Mouse (Mus musculus) bone marrow, adult 2 months (tissue): ENCODE results near the gene Asrgl1. TPM values are rescaled to one million over a fixed set of nuclear protein-coding genes. Genes with fewer than 3 reads are reported as not detected.
"Not testable (repeated sequence)": the region's sequence is repeated elsewhere in the genome, so short reads cannot be mapped to it uniquely, and the experiment has no call there.

Experiments
- H3K27ac ChIP-seq: fragments of 200-500 bp; 2 replicates; pipeline ENCODE4 v1.5.1; 2012; ENCODE audit warnings: low read depth, mild to moderate bottlenecking, control low read depth, inconsistent platforms, low read length; ENCODE audit not compliant: control insufficient read depth, poor library complexity, insufficient read depth
- H3K4me1 ChIP-seq: fragments of 200-500 bp; 2 replicates; pipeline ENCODE4 v1.6.1; 2011; ENCODE audit warnings: low read length; ENCODE audit not compliant: control insufficient read depth, insufficient read depth
- H3K4me3 ChIP-seq: fragments of 200-500 bp; replicated peaks from 2 replicates; pipeline ENCODE3; 2011; ENCODE audit warnings: mild to moderate bottlenecking, low read depth, low read length, control low read depth; ENCODE audit not compliant: control insufficient read depth
- CTCF ChIP-seq: fragments of 200-500 bp; IDR thresholded peaks from 2 replicates; pipeline ENCODE4 v1.5.1; 2011; ENCODE audit warnings: low read length, control low read depth; ENCODE audit not compliant: control insufficient read depth, insufficient read depth
- POLR2A ChIP-seq: fragments of 200-500 bp; IDR thresholded peaks from 2 replicates; pipeline ENCODE4 v1.6.1; 2011; ENCODE audit warnings: low read depth, mild to moderate bottlenecking, control low read depth, low read length, borderline replicate concordance; ENCODE audit not compliant: control insufficient read depth
- WGBS: fragments of 180-500 bp; shearing (Covaris S2); methylation state at CpG from one replicate; pipeline ENCODE4 v1.1.7; 2018; 5-methylcytosine and 5-hydroxymethylcytosine counted together
- polyA plus RNA-seq: library from polyadenylated mRNA; stranded (reverse); fragments of >200 nt; gene quantifications from 2 replicates; pipeline ENCODE4 v1.2.4, GENCODE M21; 2011; ENCODE audit warnings: low replicate concordance; ENCODE audit not compliant: missing spikeins, insufficient read depth, insufficient read length

Asrgl1 gene
- 8.9 and 12.4 TPM in 2 replicates for polyA plus RNA-seq

GRCm38 (mm10) chr19:9135512-9136331 is at the start of gene Asrgl1:
Asrgl1 (minus strand) TSS chr19:9135636.
- Histone ChIP-seq H3K4me1 (peaks cover 1% of the 10 kb centered on the region; the same call in 1 of the 2 replicates), H3K27ac (peak within 1 kb of the TSS; percentile 10), H3K4me3 (peak within 1 kb of the TSS; percentile 97)
- TF ChIP-seq POLR2A: peak; percentile 93
- no peak for TF ChIP-seq CTCF
- WGBS: 9% methylated on average over 31 of the region's 31 CpGs

- WGBS: 67% methylated on average over 4 of the region's 4 CpGs
- Histone ChIP-seq H3K4me3 (no peak overlapping the region), H3K27ac (no peak overlapping the region), H3K4me1 (no peaks in the 10 kb centered on the region)
- TF ChIP-seq POLR2A (no peak), CTCF (no peak)
These were observed 10.8 kb upstream of the Asrgl1 start for GRCm38 (mm10) chr19:9146214-9146613.

GRCm38 (mm10) chr19:9143639-9144125 is 8.2 kb upstream of the Asrgl1 start:
- Histone ChIP-seq H3K4me3 (no peak overlapping the region), H3K4me1 (no peaks in the 10 kb centered on the region), H3K27ac (no peak overlapping the region)
- TF ChIP-seq CTCF (no peak), POLR2A (no peak)

GRCm38 (mm10) chr19:9143230-9143629 is 7.8 kb upstream of the Asrgl1 start:
- WGBS: 81% methylated on average over 2 of the region's 2 CpGs
- Histone ChIP-seq H3K4me3 (no peak overlapping the region), H3K4me1 (no peaks in the 10 kb centered on the region), H3K27ac (no peak overlapping the region)
- TF ChIP-seq POLR2A (no peak), CTCF (no peak)

GRCm38 (mm10) chr19:9140361-9140760 is 4.9 kb upstream of the Asrgl1 start:
- H3K4me1 ChIP-seq, H3K4me3 ChIP-seq, H3K27ac ChIP-seq: not testable (repeated sequence)
- 65% methylated on average over 1 of the region's 1 CpGs for WGBS

GRCm38 (mm10) chr19:9137159-9137558 is 1.7 kb upstream of the Asrgl1 start:
- WGBS: 94% methylated on average over 1 of the region's 1 CpGs
- no peak overlapping the region for H3K4me3 ChIP-seq
- no peak for TF ChIP-seq POLR2A
- TF ChIP-seq CTCF: no peak
- peaks cover 1% of the 10 kb centered on the region; the same call in 1 of the 2 replicates for H3K4me1 ChIP-seq
- H3K27ac ChIP-seq: no peak overlapping the region

- Histone ChIP-seq H3K4me1 (peaks cover 1% of the 10 kb centered on the region; the same call in 1 of the 2 replicates), H3K27ac (peak overlapping the region; percentile 10), H3K4me3 (peak overlapping the region; percentile 97)
- under 1% methylated on average over 37 of the region's 37 CpGs for WGBS
- TF ChIP-seq CTCF: no peak
- peak; percentile 18; the same call in 1 of the 2 replicates for TF ChIP-seq POLR2A
These were observed 507 bp downstream of the Asrgl1 start for GRCm38 (mm10) chr19:9134746-9135511.

GRCm38 (mm10) chr19:9129996-9130395 is 5.4 kb downstream of the Asrgl1 start:
- no peak for TF ChIP-seq CTCF
- Histone ChIP-seq H3K4me1 (peaks cover 1% of the 10 kb centered on the region; the same call in 1 of the 2 replicates), H3K4me3 (no peak overlapping the region), H3K27ac (no peak overlapping the region)
- 70% methylated on average over 1 of the region's 1 CpGs for WGBS
